ENCODE assay signal across 31 mouse cellular contexts in genomic region chr7:3360678-3361077, GRCm38 (mm10). TPM values are rescaled to one million over a fixed set of nuclear protein-coding genes. Genes with fewer than 3 reads are reported as not detected.
A peak's percentile ranks its signal among the peaks of the same experiment; 100 is the strongest.
DNase-seq lines count a peak whose midpoint lies in the region; ATAC-seq and TF ChIP-seq lines count a peak whose summit lies in the region.
"Had no signal": no experiment of that assay in that cellular context is flagged by ENCODE, and none has a peak within 500 bp of the region (broad histone marks: within the 10 kb centered on the region; RNA-seq: fewer than 3 reads in every experiment).

No protein-coding gene starts in this region.

- no peak overlapping the region for H3K27ac ChIP-seq in midbrain, embryonic 11.5 days (ENCODE audit: low read depth, low read length)
- no peak overlapping the region for H3K27ac ChIP-seq in midbrain, postnatal 0 days (ENCODE audit: low read depth, low read length)
- H3K27ac ChIP-seq in ES-E14 (ENCODE audit: insufficient read depth, low read depth, low read length, poor library complexity, severe bottlenecking), result peak overlapping the region; percentile 24; the same call in 1 of the 2 replicates
- H3K27ac ChIP-seq: embryonic facial prominence, embryonic 13.5 days; embryonic facial prominence, embryonic 15.5 days; forebrain, embryonic 10.5 days; forebrain, embryonic 12.5 days had no signal

- TF ChIP-seq CTCF in midbrain, postnatal 0 days (IDR thresholded peaks at IDR 0.05), result no peak

- in situ Hi-C loops in ES-E14 (cut with MboI; ENCODE audit: low sequenced_read_pairs in 2 of 2, unreplicated experiment in 2 of 2), result no loop called here

- peak; percentile 21 for DNase-seq in midbrain, embryonic 11.5 days (ENCODE audit: low spot score, missing footprints)
- DNase-seq in midbrain, postnatal 0 days (ENCODE audit: low spot score), result no peak
- no peak for DNase-seq in ES-E14 (ENCODE audit: low read depth, low spot score)
- peak; percentile 81 for DNase-seq in R1 (ENCODE audit: low read depth, low spot score)
- DNase-seq in brain, adult 2 months (ENCODE audit: low read depth, low spot score), result peak; percentile 37
- no peak for DNase-seq in gastrocnemius, postnatal 10 days
- DNase-seq in spleen, postnatal 4 days (ENCODE audit: low spot score in 2 of 2), result no peak
- no peak for DNase-seq in urinary bladder, postnatal 36 days (ENCODE audit: low spot score in 2 of 2)
- DNase-seq: adrenal gland, adult 8-10 months; adrenal gland, postnatal 14 days; adrenal gland, postnatal 36 days; B cell, adult 2 months; cerebellum, adult 11 months; cerebellum, adult 18-20 months; cerebellum, adult 8-10 months; cerebellum, adult 9-11 months; cerebellum, postnatal 14 days; cerebellum, postnatal 36 days; embryo, embryonic 11 days had no signal

- H3K4me1 ChIP-seq in midbrain, embryonic 11.5 days (ENCODE audit: control insufficient read depth, insufficient read depth, low read length), result no peaks in the 10 kb centered on the region
- H3K4me1 ChIP-seq in midbrain, postnatal 0 days (ENCODE audit: insufficient read depth, low read length), result no peaks in the 10 kb centered on the region
- H3K4me1 ChIP-seq in ES-E14 (ENCODE audit: control insufficient read depth in 2 of 2, insufficient read depth in 2 of 2, low read length in 2 of 2, poor library complexity in 1 of 2), result peaks cover 9 to 19% of the 10 kb centered on the region in 2 experiments; a peak in 3 of 4 replicates
- H3K4me1 ChIP-seq: embryonic facial prominence, embryonic 13.5 days; embryonic facial prominence, embryonic 15.5 days; forebrain, embryonic 12.5 days had no signal

- no peak overlapping the region for H3K4me2 ChIP-seq in midbrain, embryonic 11.5 days
- H3K4me2 ChIP-seq in midbrain, postnatal 0 days (ENCODE audit: low read depth, low read length, poor library complexity, severe bottlenecking), result no peak overlapping the region
- H3K4me2 ChIP-seq: embryonic facial prominence, embryonic 13.5 days; embryonic facial prominence, embryonic 15.5 days; forebrain, embryonic 12.5 days had no signal

- WGBS in midbrain, embryonic 11.5 days, result 84% methylated on average over 1 of the region's 1 CpGs
- WGBS in midbrain, postnatal 0 days, result 92% methylated on average over 1 of the region's 1 CpGs

- H3K9me3 ChIP-seq in midbrain, embryonic 11.5 days (ENCODE audit: control insufficient read depth, low read length), result no peaks in the 10 kb centered on the region
- H3K9me3 ChIP-seq in midbrain, postnatal 0 days (ENCODE audit: low read length), result no peaks in the 10 kb centered on the region
- H3K9me3 ChIP-seq in ES-E14 (ENCODE audit: control insufficient read depth, insufficient read depth, low read depth, low read length), result no peaks in the 10 kb centered on the region
- H3K9me3 ChIP-seq: embryonic facial prominence, embryonic 13.5 days; embryonic facial prominence, embryonic 15.5 days; forebrain, embryonic 10.5 days; forebrain, embryonic 12.5 days had no signal

- ATAC-seq in midbrain, embryonic 11.5 days (ENCODE audit: low FRiP score), result no peak
- ATAC-seq in midbrain, postnatal 0 days (ENCODE audit: low FRiP score), result no peak
- ATAC-seq: activated CD4-positive, CD25-positive, alpha-beta regulatory T cell, adult 4 months; CD4-positive, CD25-positive, alpha-beta regulatory T cell, adult 4 months; forebrain, embryonic 14.5 days; forebrain, embryonic 16.5 days; Patski had no signal

- peaks cover 4% of the 10 kb centered on the region for H3K27me3 ChIP-seq in midbrain, embryonic 11.5 days (ENCODE audit: control insufficient read depth, insufficient read depth, low read length)
- no peaks in the 10 kb centered on the region for H3K27me3 ChIP-seq in midbrain, postnatal 0 days (ENCODE audit: insufficient read depth, low read length)
- H3K27me3 ChIP-seq: CH12.LX; embryonic facial prominence, embryonic 15.5 days; Patski had no signal

- H3K36me3 ChIP-seq in midbrain, embryonic 11.5 days (ENCODE audit: control insufficient read depth, insufficient read depth, low read length), result peaks cover 2% of the 10 kb centered on the region; the same call in 1 of the 2 replicates
- H3K36me3 ChIP-seq in midbrain, postnatal 0 days (ENCODE audit: insufficient read depth, low read length), result peaks cover 20% of the 10 kb centered on the region
- H3K36me3 ChIP-seq in ES-E14 (ENCODE audit: control insufficient read depth, insufficient read depth, low read length, poor library complexity, severe bottlenecking), result peaks cover 4% of the 10 kb centered on the region; the same call in 1 of the 2 replicates

- no peak overlapping the region for H3K9ac ChIP-seq in midbrain, embryonic 11.5 days (ENCODE audit: low read length)
- H3K9ac ChIP-seq in midbrain, postnatal 0 days (replicated peaks; ENCODE audit: low read length, poor library complexity, severe bottlenecking), result no peak overlapping the region
- no peak overlapping the region for H3K9ac ChIP-seq in ES-E14 (ENCODE audit: insufficient read depth, low read depth, low read length, poor library complexity, severe bottlenecking)
- H3K9ac ChIP-seq: embryonic facial prominence, embryonic 13.5 days; embryonic facial prominence, embryonic 15.5 days; forebrain, embryonic 12.5 days had no signal

- H3K4me3 ChIP-seq in midbrain, embryonic 11.5 days (ENCODE audit: low read depth, low read length), result no peak overlapping the region
- no peak overlapping the region for H3K4me3 ChIP-seq in midbrain, postnatal 0 days (ENCODE audit: low read depth, low read length)
- no peak overlapping the region for H3K4me3 ChIP-seq in ES-E14 (ENCODE audit: insufficient read depth in 1 of 2, low read depth in 1 of 2, low read length in 2 of 2, poor library complexity in 1 of 2, severe bottlenecking in 1 of 2)
- H3K4me3 ChIP-seq: embryonic facial prominence, embryonic 13.5 days; embryonic facial prominence, embryonic 15.5 days; erythroblast, embryonic 14.5 days; forebrain, embryonic 10.5 days; forebrain, embryonic 12.5 days had no signal

TF ChIP-seq in ES-E14, 5 proteins besides CTCF, POLR2A, EP300 and RAD21:
- TF ChIP-seq MAFK (IDR thresholded peaks at IDR 0.05; ENCODE audit: insufficient read depth, low read depth, low read length) (no peak), ZNF384 (IDR thresholded peaks at IDR 0.05; ENCODE audit: low read depth, low read length) (no peak), CHD2 (IDR thresholded peaks at IDR 0.05; ENCODE audit: low read depth, low read length) (no peak), ZC3H11A (IDR thresholded peaks at IDR 0.05; ENCODE audit: borderline replicate concordance, low read depth, low read length) (no peak), HCFC1 (IDR thresholded peaks at IDR 0.05; ENCODE audit: borderline replicate concordance, insufficient read depth, low read length) (no peak)

RNA-seq across cellular contexts. Expression of gene Cacng7, which starts 27.9 kb away (rescaled TPM):
- 4.2 and 4.4 TPM in 2 replicates for polyA plus RNA-seq in midbrain, embryonic 11.5 days (2014; fragmentation: Nextera tagmentation; extraction: Ambion mirVana)
- total RNA-seq in midbrain, postnatal 0 days (2014; rRNA removed), result 78.5 and 115 TPM in 2 replicates
- 2.9 and 3.7 TPM in 2 replicates for polyA plus RNA-seq in midbrain, postnatal 0 days (2015; fragmentation: Nextera tagmentation; extraction: Ambion mirVana)
- 14.4 and 16.0 TPM in 2 replicates for total RNA-seq in ES-E14 (2012; rRNA removed)
- total RNA-seq in gastrocnemius, postnatal 10 days (2021), result 10 to 100 TPM in 1 of 2 experiments, 1 to 10 TPM in 1; 9.7 to 10.2 TPM
- total RNA-seq: common myeloid progenitor, adult 5-6 weeks had no signal
- polyA plus RNA-seq: activated CD4-positive, CD25-positive, alpha-beta regulatory T cell, adult 4 months; CD4-positive, CD25-positive, alpha-beta regulatory T cell, adult 4 months; erythroblast, embryonic 14.5 days had no signal

RNA-seq across cellular contexts. Expression of gene Cacng8, which starts 29.8 kb away (rescaled TPM):
- polyA plus RNA-seq in midbrain, embryonic 11.5 days (2014; fragmentation: Nextera tagmentation; extraction: Ambion mirVana), result 4.0 and 4.7 TPM in 2 replicates
- 44.0 and 59.0 TPM in 2 replicates for total RNA-seq in midbrain, postnatal 0 days (2014; rRNA removed)
- 20.8 and 21.4 TPM in 2 replicates for polyA plus RNA-seq in midbrain, postnatal 0 days (2015; fragmentation: Nextera tagmentation; extraction: Ambion mirVana)
- 7.8 and 9.8 TPM in 2 replicates for total RNA-seq in ES-E14 (2012; rRNA removed)
- total RNA-seq in gastrocnemius, postnatal 10 days (2021), result under 1 TPM in 1 of 2 experiments, not detected in 1; 0.43 TPM
- total RNA-seq: common myeloid progenitor, adult 5-6 weeks had no signal
- polyA plus RNA-seq: activated CD4-positive, CD25-positive, alpha-beta regulatory T cell, adult 4 months; CD4-positive, CD25-positive, alpha-beta regulatory T cell, adult 4 months; erythroblast, embryonic 14.5 days had no signal

Comparison
In these comparisons a context has a peak if more than half of its experiments do, and no peak if none do; other contexts are left out.
1. DNase-seq: peak in midbrain, embryonic 11.5 days (single experiment), R1 (single experiment) and brain, adult 2 months (single experiment); none in midbrain, postnatal 0 days (single experiment), ES-E14 (single experiment), gastrocnemius, postnatal 10 days (single experiment), spleen, postnatal 4 days (0 of 2) and urinary bladder, postnatal 36 days (0 of 2).